Mouse (Mus musculus) kidney, adult 2 months (tissue): ENCODE data around the gene Fam155a.

ENCODE experiments used
- CTCF ChIP-seq: fragments of 200-500 bp; conservative IDR thresholded peaks from 2 replicates; pipeline ENCODE4 v1.5.1; 2011; ENCODE audit warnings: low read depth, mild to moderate bottlenecking, control low read depth, low read length, moderate library complexity, mixed read lengths; ENCODE audit not compliant: insufficient read depth, insufficient read length
- POLR2A ChIP-seq: fragments of 200-500 bp; IDR thresholded peaks from one replicate; pipeline ENCODE4 v1.6.1; 2011; ENCODE audit warnings: low read depth, low read length, control low read depth

- TF ChIP-seq CTCF (no peak), POLR2A (no peak)
These were observed 405.6 kb downstream of the Fam155a start for GRCm38 (mm10) chr8:9365381-9365780.
